Mouse (Mus musculus) stomach, embryonic 16.5 days (tissue): Measurements from ENCODE around the gene Zbtb14. TPM values are rescaled to one million over a fixed set of nuclear protein-coding genes. Genes with fewer than 3 reads are reported as not detected.
A peak's percentile ranks its signal among the peaks of the same experiment; 100 is the strongest.

Experiments used
- ATAC-seq: fragments of 200-750 bp; cut with Nextera tagmentation; 2 replicates; pipeline ENCODE4 v1.8.0; 2017; ENCODE audit warnings: moderate number of reproducible peaks, moderate TSS enrichment; ENCODE audit not compliant: insufficient read depth, low FRiP score
- H3K27ac ChIP-seq: fragments of 300-500 bp; sonication (generic); 2 replicates; pipeline ENCODE4 v1.5.1; 2014; ENCODE audit warnings: low read length
- H3K27me3 ChIP-seq: fragments of 300-500 bp; sonication (generic); 2 replicates; pipeline ENCODE4 v1.6.1; 2014; ENCODE audit warnings: low read length, control low read depth, mixed read lengths; ENCODE audit not compliant: control insufficient read depth, insufficient read depth
- H3K36me3 ChIP-seq: fragments of 300-500 bp; sonication (generic); 2 replicates; pipeline ENCODE4 v1.6.1; 2014; ENCODE audit warnings: low read length; ENCODE audit not compliant: control insufficient read depth, insufficient read depth
- H3K4me1 ChIP-seq: fragments of 300-500 bp; sonication (generic); 2 replicates; pipeline ENCODE4 v1.6.1; 2014; ENCODE audit warnings: low read length, control low read depth, mixed read lengths; ENCODE audit not compliant: control insufficient read depth, insufficient read depth
- H3K4me2 ChIP-seq: fragments of 300-500 bp; sonication (generic); 2 replicates; pipeline ENCODE4 v1.6.1; 2014; ENCODE audit warnings: low read depth, low read length, mixed read lengths
- H3K4me3 ChIP-seq: fragments of 300-500 bp; sonication (generic); replicated peaks from 2 replicates; pipeline ENCODE4 v1.5.1; 2014; ENCODE audit warnings: mild to moderate bottlenecking, low read length
- H3K9ac ChIP-seq: fragments of 300-500 bp; sonication (generic); 2 replicates; pipeline ENCODE4 v1.6.1; 2014; ENCODE audit warnings: low read length
- H3K9me3 ChIP-seq: fragments of 300-500 bp; sonication (generic); replicated peaks from 2 replicates; pipeline ENCODE4 v1.6.1; 2016; ENCODE audit warnings: low read length, control low read depth; ENCODE audit not compliant: control insufficient read depth
- WGBS: fragments of 180-500 bp; shearing (Covaris S2); extraction: QIAGEN DNeasy Blood & Tissue Kit; methylation state at CpG from one replicate; pipeline ENCODE4 v1.1.7; 2014; 5-methylcytosine and 5-hydroxymethylcytosine counted together
- polyA plus RNA-seq: library from polyadenylated mRNA; unstranded; fragments of >200 nt; fragmentation: Nextera tagmentation; extraction: Ambion mirVana; gene quantifications from 2 replicates; pipeline ENCODE4 v1.2.1, GENCODE M21; 2015

The Zbtb14 gene
- 17.1 and 19.3 TPM in 2 replicates for polyA plus RNA-seq

- Histone ChIP-seq H3K4me1 (peaks cover 15% of the 10 kb centered on the region), H3K9ac (peak within 1 kb of the TSS; percentile 95), H3K4me2 (peak within 1 kb of the TSS; percentile 59), H3K36me3 (peaks cover 11% of the 10 kb centered on the region), H3K4me3 (peak within 1 kb of the TSS; percentile 86), H3K27ac (peak within 1 kb of the TSS; percentile 100), H3K9me3 (no peaks in the 10 kb centered on the region), H3K27me3 (no peaks in the 10 kb centered on the region)
- under 1% methylated on average over 52 of the region's 72 CpGs for WGBS
- peak; percentile 93 for ATAC-seq
Observed at GRCm38 (mm10) chr17:69382511-69383100, at the start of gene Zbtb14. Gene Zbtb14, plus strand, starts transcription at chr17:69383050.

- Histone ChIP-seq H3K27ac (no peak overlapping the region), H3K4me1 (no peaks in the 10 kb centered on the region), H3K9ac (no peak overlapping the region), H3K9me3 (no peaks in the 10 kb centered on the region), H3K36me3 (no peaks in the 10 kb centered on the region), H3K4me2 (no peak overlapping the region), H3K27me3 (no peaks in the 10 kb centered on the region), H3K4me3 (no peak overlapping the region)
- 86% methylated on average over 7 of the region's 7 CpGs for WGBS
- ATAC-seq = no peak
Observed at GRCm38 (mm10) chr17:69346056-69346455, 36.8 kb upstream of the Zbtb14 start.

GRCm38 (mm10) chr17:69349014-69349531 lies 33.8 kb upstream of the Zbtb14 start:
- H3K27me3 ChIP-seq = no peaks in the 10 kb centered on the region
- WGBS = 16% methylated on average over 8 of the region's 8 CpGs
- no peak overlapping the region for H3K9ac ChIP-seq
- ATAC-seq = no peak
- H3K4me1 ChIP-seq = no peaks in the 10 kb centered on the region
- H3K4me2 ChIP-seq = no peak overlapping the region
- no peaks in the 10 kb centered on the region for H3K9me3 ChIP-seq
- H3K36me3 ChIP-seq = no peaks in the 10 kb centered on the region
- no peak overlapping the region for H3K4me3 ChIP-seq
- no peak overlapping the region for H3K27ac ChIP-seq

- Histone ChIP-seq H3K9me3 (no peaks in the 10 kb centered on the region), H3K27ac (no peak overlapping the region), H3K4me1 (no peaks in the 10 kb centered on the region), H3K36me3 (no peaks in the 10 kb centered on the region), H3K9ac (no peak overlapping the region), H3K27me3 (no peaks in the 10 kb centered on the region), H3K4me2 (no peak overlapping the region), H3K4me3 (no peak overlapping the region)
- 87% methylated on average over 3 of the region's 3 CpGs for WGBS
- no peak for ATAC-seq
Observed at GRCm38 (mm10) chr17:69365049-69365448, 17.8 kb upstream of the Zbtb14 start.

GRCm38 (mm10) chr17:69380838-69381237 lies 2.0 kb upstream of the Zbtb14 start:
- H3K36me3 ChIP-seq = no peaks in the 10 kb centered on the region
- H3K9me3 ChIP-seq = no peaks in the 10 kb centered on the region
- ATAC-seq = no peak
- H3K4me3 ChIP-seq = no peak overlapping the region
- H3K4me1 ChIP-seq = peaks cover 15% of the 10 kb centered on the region
- H3K4me2 ChIP-seq = no peak overlapping the region
- no peak overlapping the region for H3K9ac ChIP-seq
- H3K27ac ChIP-seq = no peak overlapping the region
- H3K27me3 ChIP-seq = no peaks in the 10 kb centered on the region
- WGBS = 68% methylated on average over 8 of the region's 8 CpGs

- Histone ChIP-seq H3K4me1 (peaks cover 15% of the 10 kb centered on the region), H3K27me3 (no peaks in the 10 kb centered on the region), H3K9ac (peak overlapping the region; percentile 95), H3K9me3 (no peaks in the 10 kb centered on the region), H3K36me3 (peaks cover 17% of the 10 kb centered on the region), H3K4me2 (peak overlapping the region; percentile 59), H3K27ac (peak overlapping the region; percentile 100), H3K4me3 (peak overlapping the region; percentile 86)
- WGBS = under 1% methylated on average over 89 of the region's 128 CpGs
- peak; percentile 77 for ATAC-seq
Observed at GRCm38 (mm10) chr17:69383201-69383940, 521 bp downstream of the Zbtb14 start.

GRCm38 (mm10) chr17:69383941-69384665 lies 1.3 kb downstream of the Zbtb14 start:
- H3K4me1 ChIP-seq = peaks cover 15% of the 10 kb centered on the region
- under 1% methylated on average over 37 of the region's 37 CpGs for WGBS
- no peak for ATAC-seq
- no peaks in the 10 kb centered on the region for H3K9me3 ChIP-seq
- H3K4me2 ChIP-seq = peak overlapping the region; percentile 59
- H3K36me3 ChIP-seq = peaks cover 17% of the 10 kb centered on the region
- peak overlapping the region; percentile 86 for H3K4me3 ChIP-seq
- H3K27me3 ChIP-seq = no peaks in the 10 kb centered on the region
- peak overlapping the region; percentile 95 for H3K9ac ChIP-seq
- peak overlapping the region; percentile 100 for H3K27ac ChIP-seq

GRCm38 (mm10) chr17:69396147-69397033 lies 13.5 kb downstream of the Zbtb14 start:
- H3K36me3 ChIP-seq = no peaks in the 10 kb centered on the region
- peak overlapping the region; percentile 39 for H3K4me2 ChIP-seq
- H3K4me1 ChIP-seq = no peaks in the 10 kb centered on the region
- ATAC-seq = no peak
- no peaks in the 10 kb centered on the region for H3K9me3 ChIP-seq
- no peak overlapping the region; the same call in 1 of the 2 replicates for H3K9ac ChIP-seq
- peak overlapping the region; percentile 17; the same call in 1 of the 2 replicates for H3K4me3 ChIP-seq
- H3K27me3 ChIP-seq = no peaks in the 10 kb centered on the region
- H3K27ac ChIP-seq = no peak overlapping the region
- 37% methylated on average over 14 of the region's 16 CpGs for WGBS
